Mouse (Mus musculus): ENCODE results near the gene Slc6a12.

Slc6a12 gene

DNA sequence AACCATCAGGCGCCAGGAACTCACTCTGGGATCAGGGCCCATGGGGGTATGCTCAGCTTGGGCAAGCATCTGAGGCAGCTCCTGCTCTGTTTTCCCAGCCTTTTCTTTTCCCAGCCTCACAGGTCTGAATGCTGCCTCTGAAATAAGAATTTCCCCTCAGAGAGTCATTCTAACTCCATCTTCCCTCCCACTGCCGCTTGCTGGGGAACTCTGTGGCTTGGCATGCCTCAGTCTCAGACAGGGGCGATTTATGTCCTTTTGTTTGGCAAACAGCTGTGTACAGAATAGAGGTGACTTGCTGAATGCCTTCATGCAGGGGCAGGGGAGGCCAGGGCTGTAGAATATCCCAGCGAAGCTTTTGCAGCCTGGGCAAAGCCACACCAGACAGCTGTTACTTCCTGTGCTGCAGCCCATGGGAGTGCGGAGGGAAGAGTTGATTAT is 64.7 kb downstream of the Slc6a12 start:
- no peak for DNase-seq (ENCODE audit: low read depth, low spot score)

DNA sequence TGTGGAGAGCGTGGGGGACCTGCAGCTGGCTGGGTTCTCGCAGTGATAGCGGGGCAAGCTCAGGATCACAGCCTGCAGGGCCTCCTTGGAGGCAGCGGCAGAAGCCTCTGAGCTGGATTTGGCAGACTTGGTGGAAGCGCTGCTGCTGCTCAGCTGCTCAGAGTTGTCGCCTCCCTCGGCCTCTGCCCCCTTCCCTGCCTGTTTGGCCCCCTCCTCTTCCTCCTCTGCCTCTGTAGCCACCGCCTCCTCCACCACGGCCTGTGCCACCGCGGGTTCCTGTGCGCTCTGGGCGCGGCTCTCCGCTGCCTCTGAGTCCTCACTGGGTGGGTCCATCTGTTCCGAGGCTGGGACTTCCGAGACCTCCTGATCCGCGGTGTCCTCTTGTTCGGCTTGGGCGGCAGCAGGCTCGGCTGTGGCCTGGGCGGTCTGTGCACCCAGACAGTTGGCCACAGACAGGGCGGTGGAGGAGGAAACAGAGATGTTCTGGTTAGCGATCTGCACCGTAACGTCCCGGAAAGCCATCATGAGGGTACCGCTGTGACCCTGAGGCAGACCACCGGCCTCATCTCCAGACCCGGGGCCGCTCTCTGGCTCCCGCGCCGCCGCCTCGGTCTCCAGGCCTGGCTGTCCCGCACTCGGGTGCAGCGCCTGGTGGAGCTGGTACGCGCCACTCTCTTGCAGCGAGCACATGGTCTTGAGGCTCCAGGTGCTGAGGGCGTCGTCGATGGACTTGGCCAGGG is 69.9 kb downstream of the Slc6a12 start:
- peak; percentile 33 for DNase-seq (ENCODE audit: low read depth, low spot score)

All from WW6 (cell line).